Mouse (Mus musculus) midbrain, embryonic 11.5 days (tissue): ENCODE measurements around the gene Fibcd1. TPM values are rescaled to one million over a fixed set of nuclear protein-coding genes. Genes with fewer than 3 reads are reported as not detected.

Experiments
- ATAC-seq: fragments of 200-750 bp; cut with Nextera tagmentation; 2 replicates; pipeline ENCODE4 v1.8.0; 2017; ENCODE audit warnings: moderate TSS enrichment, moderate library complexity; ENCODE audit not compliant: low FRiP score
- DNase-seq: peaks from one replicate; pipeline ENCODE4 v3.0.0; 2015; ENCODE audit warnings: low spot score; ENCODE audit errors: missing footprints
- H3K27ac ChIP-seq: fragments of 300-500 bp; sonication (generic); 2 replicates; pipeline ENCODE4 v1.5.1; 2014; ENCODE audit warnings: low read depth, low read length
- H3K27me3 ChIP-seq: fragments of 300-500 bp; sonication (generic); 2 replicates; pipeline ENCODE4 v1.6.1; 2014; ENCODE audit warnings: mild to moderate bottlenecking, low read length, moderate library complexity, mixed read lengths; ENCODE audit not compliant: control insufficient read depth, insufficient read depth
- H3K36me3 ChIP-seq: fragments of 300-500 bp; sonication (generic); 2 replicates; pipeline ENCODE4 v1.6.1; 2014; ENCODE audit warnings: mild to moderate bottlenecking, low read length, moderate library complexity, mixed read lengths; ENCODE audit not compliant: control insufficient read depth, insufficient read depth
- H3K4me1 ChIP-seq: fragments of 300-500 bp; sonication (generic); 2 replicates; pipeline ENCODE4 v1.6.1; 2014; ENCODE audit warnings: low read length; ENCODE audit not compliant: control insufficient read depth, insufficient read depth
- H3K4me2 ChIP-seq: fragments of 300-500 bp; sonication (generic); 2 replicates; pipeline ENCODE4 v1.6.1; 2014; ENCODE audit warnings: mild to moderate bottlenecking, moderate library complexity
- H3K4me3 ChIP-seq: fragments of 300-500 bp; sonication (generic); 2 replicates; pipeline ENCODE4 v1.5.1; 2014; ENCODE audit warnings: low read depth, low read length
- H3K9ac ChIP-seq: fragments of 300-500 bp; sonication (generic); 2 replicates; pipeline ENCODE4 v1.6.1; 2014; ENCODE audit warnings: low read length
- H3K9me3 ChIP-seq: fragments of 300-500 bp; sonication (generic); 2 replicates; pipeline ENCODE4 v1.6.1; 2016; ENCODE audit warnings: low read length; ENCODE audit not compliant: control insufficient read depth
- WGBS: fragments of 180-500 bp; shearing (Covaris S2); extraction: QIAGEN DNeasy Blood & Tissue Kit; methylation state at CpG from one replicate; pipeline ENCODE4 v1.1.7; 2014; 5-methylcytosine and 5-hydroxymethylcytosine counted together
- polyA plus RNA-seq: library from polyadenylated mRNA; unstranded; fragments of >200 nt; fragmentation: Nextera tagmentation; extraction: Ambion mirVana; gene quantifications from 2 replicates; pipeline ENCODE4 v1.2.1, GENCODE M21; 2014

Fibcd1 gene
- polyA plus RNA-seq, 1 experiment from 2014 or later, result 1.7 TPM

DNA sequence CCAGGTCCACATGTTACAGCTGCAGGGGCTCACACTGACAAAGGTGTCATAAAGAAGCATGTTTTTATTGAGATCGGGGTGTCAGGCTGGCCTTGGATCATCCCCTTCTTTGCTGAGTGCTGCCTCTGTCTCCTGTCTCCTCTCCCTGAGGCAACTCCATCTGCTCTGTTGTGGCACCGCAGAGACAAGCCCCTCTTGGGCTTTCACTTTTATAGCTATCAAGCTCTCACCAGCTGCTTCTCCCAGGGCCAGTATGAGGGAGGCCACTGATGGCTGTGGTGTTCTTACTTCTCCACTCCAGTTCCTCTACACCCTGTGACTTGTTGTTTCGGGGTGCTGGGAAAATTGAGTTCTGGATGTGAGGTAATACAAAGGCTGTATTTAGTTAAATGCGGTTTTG lies 76.7 kb downstream of the Fibcd1 start:
- no peaks in the 10 kb centered on the region for H3K36me3 ChIP-seq
- H3K27ac ChIP-seq, result peak overlapping the region; percentile 6; the same call in 1 of the 2 replicates
- ATAC-seq (no peak), DNase-seq (no peak)
- H3K27me3 ChIP-seq, result no peaks in the 10 kb centered on the region
- H3K9me3 ChIP-seq, result no peaks in the 10 kb centered on the region
- WGBS, result 71% methylated on average over 4 of the region's 4 CpGs
- no peak overlapping the region for H3K9ac ChIP-seq
- no peak overlapping the region for H3K4me2 ChIP-seq
- H3K4me3 ChIP-seq, result no peak overlapping the region
- H3K4me1 ChIP-seq, result peaks cover 19% of the 10 kb centered on the region

DNA sequence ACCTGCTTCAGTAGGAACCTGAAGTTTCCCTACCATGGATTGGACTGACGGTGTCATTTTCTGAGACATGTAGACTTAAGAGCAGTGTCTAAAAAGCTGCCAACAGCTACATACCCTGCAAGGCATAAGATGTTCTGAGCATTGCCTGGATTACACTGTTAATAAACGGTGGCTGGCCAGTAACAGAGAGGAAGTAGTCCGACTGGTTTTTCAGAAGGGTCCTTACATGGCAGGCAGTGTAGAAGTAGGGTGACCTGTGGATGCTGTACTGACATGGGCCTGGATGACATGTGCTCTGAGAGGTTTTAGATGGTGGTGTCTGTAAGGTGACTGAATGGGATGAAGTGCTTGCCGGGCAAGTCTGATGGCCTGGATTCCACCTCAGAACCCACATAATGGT lies 78.0 kb downstream of the Fibcd1 start:
- H3K9me3 ChIP-seq, result no peaks in the 10 kb centered on the region
- H3K4me1 ChIP-seq, result peaks cover 29% of the 10 kb centered on the region
- no peak overlapping the region for H3K4me2 ChIP-seq
- DNase-seq, result no peak
- H3K27ac ChIP-seq, result no peak overlapping the region
- ATAC-seq, result no peak
- H3K4me3 ChIP-seq, result no peak overlapping the region
- H3K36me3 ChIP-seq, result no peaks in the 10 kb centered on the region
- H3K9ac ChIP-seq, result no peak overlapping the region
- WGBS, result 86% methylated on average over 4 of the region's 4 CpGs
- no peaks in the 10 kb centered on the region for H3K27me3 ChIP-seq

DNA sequence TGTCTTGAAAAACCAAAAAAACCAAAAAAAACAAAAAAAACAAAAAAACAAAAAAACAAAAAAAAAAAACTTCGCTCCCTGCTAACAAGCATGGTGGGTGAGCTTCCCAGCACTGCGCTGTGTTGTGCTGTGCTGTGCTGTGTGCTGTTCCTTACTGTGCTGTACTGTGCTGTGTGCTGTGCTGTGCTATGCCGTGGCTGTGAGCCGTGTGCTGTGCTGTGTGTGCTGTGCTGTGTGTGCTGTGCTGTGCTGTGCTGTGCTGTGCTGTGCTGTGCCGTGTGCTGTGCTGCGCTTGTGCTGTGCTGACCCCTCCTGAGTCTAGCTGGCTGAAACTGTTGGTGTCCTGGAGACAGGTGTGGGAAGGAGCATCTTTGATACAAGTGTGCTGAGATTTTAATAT lies 78.7 kb downstream of the Fibcd1 start:
- Histone ChIP-seq H3K27me3 (no peaks in the 10 kb centered on the region), H3K4me1 (peaks cover 34% of the 10 kb centered on the region), H3K4me2 (no peak overlapping the region), H3K4me3 (no peak overlapping the region), H3K27ac (no peak overlapping the region), H3K9me3 (no peaks in the 10 kb centered on the region), H3K36me3 (no peaks in the 10 kb centered on the region), H3K9ac (no peak overlapping the region)
- no peak for ATAC-seq
- DNase-seq, result no peak
- WGBS, result 97% methylated on average over 6 of the region's 6 CpGs

Other genes with a start within 250 kb of the Fibcd1 start
- gene Prdm12, start 206.0 kb downstream of the Fibcd1 start, polyA plus RNA-seq, result 11.3 and 11.7 TPM in 2 replicates
- 70.1 and 70.2 TPM in 2 replicates for gene Exosc2, start 175.3 kb downstream of the Fibcd1 start, polyA plus RNA-seq
- 28.4 and 33.0 TPM in 2 replicates for gene Abl1, start 157.6 kb downstream of the Fibcd1 start, polyA plus RNA-seq
- gene Qrfp, start 35.4 kb downstream of the Fibcd1 start, polyA plus RNA-seq, result 0.06 and 0.11 TPM in 2 replicates
- gene Lamc3, start 41.3 kb upstream of the Fibcd1 start, polyA plus RNA-seq, result 7.7 and 9.6 TPM in 2 replicates
- gene Aif1l, start 104.1 kb upstream of the Fibcd1 start, polyA plus RNA-seq, result 65.0 and 65.7 TPM in 2 replicates
- gene Nup214, start 128.4 kb upstream of the Fibcd1 start, polyA plus RNA-seq, result 64.6 and 64.7 TPM in 2 replicates
- gene Fam78a, start 238.9 kb upstream of the Fibcd1 start, polyA plus RNA-seq, result 0.60 and 1.3 TPM in 2 replicates
- gene Plpp7, start 249.5 kb upstream of the Fibcd1 start, polyA plus RNA-seq, result 5.9 and 7.3 TPM in 2 replicates